Mouse (Mus musculus): ENCODE results near the gene 4930558C23Rik. TPM values are rescaled to one million over a fixed set of nuclear protein-coding genes. Genes with fewer than 3 reads are reported as not detected.
"Not testable (repeated sequence)": the region's sequence is repeated elsewhere in the genome, so short reads cannot be mapped to it uniquely, and the experiment has no call there.

4930558C23Rik gene
- polyA plus RNA-seq (2014; fragmentation: Nextera tagmentation; extraction: Ambion mirVana): 0.30 TPM in 1 of 2 replicates, not detected in the other

- 91% methylated on average over 3 of the region's 3 CpGs for WGBS
- no peak for ATAC-seq (ENCODE audit: low read depth)
- Histone ChIP-seq H3K9ac (ENCODE audit: low read depth, low read length) (no peak within 1 kb of the TSS), H3K4me1 (ENCODE audit: control insufficient read depth, insufficient read depth, low read length) (no peaks in the 10 kb centered on the region), H3K9me3 (ENCODE audit: control insufficient read depth, low read length) (no peaks in the 10 kb centered on the region), H3K27ac (replicated peaks; ENCODE audit: low read depth, low read length) (no peak within 1 kb of the TSS), H3K36me3 (ENCODE audit: control insufficient read depth, insufficient read depth, low read length) (no peaks in the 10 kb centered on the region), H3K27me3 (replicated peaks; ENCODE audit: control insufficient read depth, insufficient read depth, low read length) (no peaks in the 10 kb centered on the region), H3K4me2 (ENCODE audit: low read depth, low read length) (no peak within 1 kb of the TSS), H3K4me3 (ENCODE audit: low read depth, low read length) (no peak within 1 kb of the TSS)
- no peak for DNase-seq (ENCODE audit: low spot score)
Measured at GRCm38 (mm10) chr3:95402741-95403140, at the start of gene 4930558C23Rik. 4930558C23Rik (minus strand) TSS chr3:95402841.

DNA sequence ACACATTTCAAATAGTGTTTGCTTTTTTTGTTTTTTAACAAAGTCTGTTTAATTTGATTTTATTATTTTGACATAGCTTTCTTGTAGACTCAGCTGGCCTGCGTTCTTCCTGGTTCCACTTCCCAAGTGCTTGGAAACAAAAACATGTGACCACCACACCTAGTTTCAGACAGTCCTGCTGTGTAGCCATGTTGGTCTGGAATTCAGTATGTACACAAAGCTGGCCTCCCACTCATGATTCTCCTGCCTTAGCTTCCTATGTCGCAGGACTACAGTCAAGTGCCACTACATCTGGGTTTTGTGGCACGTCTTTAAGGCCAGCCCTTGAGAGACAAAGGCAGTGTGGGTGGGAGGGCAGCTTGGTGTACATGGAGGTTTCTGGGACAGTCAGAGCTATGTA, 48.3 kb upstream of the 4930558C23Rik start:
- H3K27ac ChIP-seq (replicated peaks; ENCODE audit: low read depth, low read length): no peak overlapping the region
- no peaks in the 10 kb centered on the region for H3K9me3 ChIP-seq (ENCODE audit: control insufficient read depth, low read length)
- peaks cover 62% of the 10 kb centered on the region for H3K36me3 ChIP-seq (ENCODE audit: control insufficient read depth, insufficient read depth, low read length)
- DNase-seq (ENCODE audit: low spot score) (no peak), ATAC-seq (ENCODE audit: low read depth) (no peak)
- 96% methylated on average over 3 of the region's 3 CpGs for WGBS
- no peak overlapping the region for H3K9ac ChIP-seq (ENCODE audit: low read depth, low read length)
- H3K27me3 ChIP-seq (replicated peaks; ENCODE audit: control insufficient read depth, insufficient read depth, low read length): no peaks in the 10 kb centered on the region
- H3K4me1 ChIP-seq (ENCODE audit: control insufficient read depth, insufficient read depth, low read length): no peaks in the 10 kb centered on the region
- H3K4me3 ChIP-seq (ENCODE audit: low read depth, low read length): no peak overlapping the region
- H3K4me2 ChIP-seq (ENCODE audit: low read depth, low read length): no peak overlapping the region

DNA sequence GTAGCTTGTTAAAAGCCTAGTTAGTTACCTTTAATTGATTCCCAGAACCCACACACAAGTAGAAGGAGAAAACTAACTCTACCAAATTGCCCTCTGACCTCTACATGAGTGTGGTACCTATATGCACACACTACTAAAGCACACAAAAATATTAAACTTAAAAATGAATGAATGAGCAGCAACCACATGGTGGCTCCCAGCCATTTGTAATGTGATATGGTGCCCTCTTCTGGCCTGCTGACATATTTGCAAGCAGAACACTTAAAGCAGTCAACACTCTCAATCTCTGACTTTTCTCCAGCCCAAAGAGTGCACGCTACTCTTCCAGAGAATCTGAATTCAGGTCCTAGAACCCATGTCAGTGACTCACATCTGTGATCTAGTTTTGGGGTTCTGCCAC, 47.8 kb upstream of the 4930558C23Rik start:
- no peak overlapping the region for H3K27ac ChIP-seq (replicated peaks; ENCODE audit: low read depth, low read length)
- H3K9ac ChIP-seq (ENCODE audit: low read depth, low read length): no peak overlapping the region
- H3K4me2 ChIP-seq (ENCODE audit: low read depth, low read length): no peak overlapping the region
- DNase-seq (ENCODE audit: low spot score): peak; percentile 68
- no peaks in the 10 kb centered on the region for H3K27me3 ChIP-seq (replicated peaks; ENCODE audit: control insufficient read depth, insufficient read depth, low read length)
- no peaks in the 10 kb centered on the region for H3K4me1 ChIP-seq (ENCODE audit: control insufficient read depth, insufficient read depth, low read length)
- peak; percentile 44; the same call in 1 of the 2 replicates for ATAC-seq (ENCODE audit: low read depth)
- H3K9me3 ChIP-seq (ENCODE audit: control insufficient read depth, low read length): no peaks in the 10 kb centered on the region
- H3K36me3 ChIP-seq (ENCODE audit: control insufficient read depth, insufficient read depth, low read length): peaks cover 61% of the 10 kb centered on the region
- no peak overlapping the region for H3K4me3 ChIP-seq (ENCODE audit: low read depth, low read length)
- WGBS: 58% methylated on average over 1 of the region's 1 CpGs

GRCm38 (mm10) chr3:95445311-95445710, 42.7 kb upstream of the 4930558C23Rik start:
- no peak overlapping the region for H3K9ac ChIP-seq (ENCODE audit: low read depth, low read length)
- no peak overlapping the region for H3K4me3 ChIP-seq (ENCODE audit: low read depth, low read length)
- WGBS: 79% methylated on average over 4 of the region's 4 CpGs
- H3K36me3 ChIP-seq (ENCODE audit: control insufficient read depth, insufficient read depth, low read length): peaks cover 17% of the 10 kb centered on the region
- no peak for ATAC-seq (ENCODE audit: low read depth)
- no peak overlapping the region for H3K4me2 ChIP-seq (ENCODE audit: low read depth, low read length)
- H3K27me3 ChIP-seq (replicated peaks; ENCODE audit: control insufficient read depth, insufficient read depth, low read length): no peaks in the 10 kb centered on the region
- no peak overlapping the region for H3K27ac ChIP-seq (replicated peaks; ENCODE audit: low read depth, low read length)
- H3K9me3 ChIP-seq (ENCODE audit: control insufficient read depth, low read length): no peaks in the 10 kb centered on the region
- H3K4me1 ChIP-seq (ENCODE audit: control insufficient read depth, insufficient read depth, low read length): no peaks in the 10 kb centered on the region
- no peak for DNase-seq (ENCODE audit: low spot score)

GRCm38 (mm10) chr3:95442406-95443117, 39.9 kb upstream of the 4930558C23Rik start:
- H3K4me3 ChIP-seq (ENCODE audit: low read depth, low read length): no peak overlapping the region
- ATAC-seq (ENCODE audit: low read depth): no peak

GRCm38 (mm10) chr3:95439670-95440069, 37.0 kb upstream of the 4930558C23Rik start:
- Histone ChIP-seq H3K4me3 (ENCODE audit: low read depth, low read length) (no peak overlapping the region), H3K27me3 (replicated peaks; ENCODE audit: control insufficient read depth, insufficient read depth, low read length) (no peaks in the 10 kb centered on the region), H3K4me2 (ENCODE audit: low read depth, low read length) (no peak overlapping the region), H3K27ac (replicated peaks; ENCODE audit: low read depth, low read length) (no peak overlapping the region), H3K9me3 (ENCODE audit: control insufficient read depth, low read length) (no peaks in the 10 kb centered on the region), H3K9ac (ENCODE audit: low read depth, low read length) (no peak overlapping the region), H3K4me1 (ENCODE audit: control insufficient read depth, insufficient read depth, low read length) (peaks cover 14% of the 10 kb centered on the region; the same call in 1 of the 2 replicates), H3K36me3 (ENCODE audit: control insufficient read depth, insufficient read depth, low read length) (peaks cover 25% of the 10 kb centered on the region)
- ATAC-seq (ENCODE audit: low read depth) (no peak), DNase-seq (ENCODE audit: low spot score) (no peak)

More at GRCm38 (mm10) chr3:95442406-95443117, 39.9 kb upstream of the 4930558C23Rik start:
- H3K27ac ChIP-seq (replicated peaks; ENCODE audit: low read depth, low read length): no peak overlapping the region
- H3K27me3 ChIP-seq (replicated peaks; ENCODE audit: control insufficient read depth, insufficient read depth, low read length): no peaks in the 10 kb centered on the region
- peaks cover 13% of the 10 kb centered on the region for H3K36me3 ChIP-seq (ENCODE audit: control insufficient read depth, insufficient read depth, low read length)
- DNase-seq (ENCODE audit: low spot score): no peak
- no peaks in the 10 kb centered on the region for H3K4me1 ChIP-seq (ENCODE audit: control insufficient read depth, insufficient read depth, low read length)
- H3K9ac ChIP-seq (ENCODE audit: low read depth, low read length): no peak overlapping the region
- WGBS: 94% methylated on average over 5 of the region's 5 CpGs
- H3K9me3 ChIP-seq (ENCODE audit: control insufficient read depth, low read length): no peaks in the 10 kb centered on the region
- H3K4me2 ChIP-seq (ENCODE audit: low read depth, low read length): no peak overlapping the region

- Histone ChIP-seq H3K4me1 (ENCODE audit: control insufficient read depth, insufficient read depth, low read length) (peaks cover 14% of the 10 kb centered on the region; the same call in 1 of the 2 replicates), H3K36me3 (ENCODE audit: control insufficient read depth, insufficient read depth, low read length) (peaks cover 25% of the 10 kb centered on the region)
- not testable (repeated sequence) for H3K27me3 ChIP-seq (replicated peaks; ENCODE audit: control insufficient read depth, insufficient read depth, low read length); H3K9me3 ChIP-seq (ENCODE audit: control insufficient read depth, low read length); H3K4me3 ChIP-seq (ENCODE audit: low read depth, low read length); H3K27ac ChIP-seq (replicated peaks; ENCODE audit: low read depth, low read length); DNase-seq (ENCODE audit: low spot score); ATAC-seq (ENCODE audit: low read depth); H3K4me2 ChIP-seq (ENCODE audit: low read depth, low read length); H3K9ac ChIP-seq (ENCODE audit: low read depth, low read length)
- 98% methylated on average over 4 of the region's 4 CpGs for WGBS
Measured at GRCm38 (mm10) chr3:95438636-95439035, 36.0 kb upstream of the 4930558C23Rik start.

- ATAC-seq (ENCODE audit: low read depth) (no peak), DNase-seq (ENCODE audit: low spot score) (no peak)
- H3K27ac ChIP-seq (replicated peaks; ENCODE audit: low read depth, low read length): no peak overlapping the region
- WGBS: 53% methylated on average over 1 of the region's 1 CpGs
- peak overlapping the region; percentile 87; the same call in 1 of the 2 replicates for H3K9ac ChIP-seq (ENCODE audit: low read depth, low read length)
- H3K36me3 ChIP-seq (ENCODE audit: control insufficient read depth, insufficient read depth, low read length): peaks cover 25% of the 10 kb centered on the region
- no peaks in the 10 kb centered on the region for H3K27me3 ChIP-seq (replicated peaks; ENCODE audit: control insufficient read depth, insufficient read depth, low read length)
- H3K4me3 ChIP-seq (ENCODE audit: low read depth, low read length): peak overlapping the region; percentile 87
- peak overlapping the region; percentile 68 for H3K4me2 ChIP-seq (ENCODE audit: low read depth, low read length)
- H3K9me3 ChIP-seq (ENCODE audit: control insufficient read depth, low read length): no peaks in the 10 kb centered on the region
- peaks cover 14% of the 10 kb centered on the region; the same call in 1 of the 2 replicates for H3K4me1 ChIP-seq (ENCODE audit: control insufficient read depth, insufficient read depth, low read length)
Measured at GRCm38 (mm10) chr3:95435561-95435960, 32.9 kb upstream of the 4930558C23Rik start.

GRCm38 (mm10) chr3:95434983-95435370, 32.3 kb upstream of the 4930558C23Rik start:
- peaks cover 25% of the 10 kb centered on the region for H3K36me3 ChIP-seq (ENCODE audit: control insufficient read depth, insufficient read depth, low read length)
- no peaks in the 10 kb centered on the region for H3K9me3 ChIP-seq (ENCODE audit: control insufficient read depth, low read length)
- ATAC-seq (ENCODE audit: low read depth) (no peak), DNase-seq (ENCODE audit: low spot score) (no peak)
- peak overlapping the region; percentile 87 for H3K4me3 ChIP-seq (ENCODE audit: low read depth, low read length)
- peak overlapping the region; percentile 87 for H3K9ac ChIP-seq (ENCODE audit: low read depth, low read length)
- peak overlapping the region; percentile 84 for H3K27ac ChIP-seq (replicated peaks; ENCODE audit: low read depth, low read length)
- H3K4me1 ChIP-seq (ENCODE audit: control insufficient read depth, insufficient read depth, low read length): peaks cover 14% of the 10 kb centered on the region; the same call in 1 of the 2 replicates
- H3K4me2 ChIP-seq (ENCODE audit: low read depth, low read length): peak overlapping the region; percentile 68
- no peaks in the 10 kb centered on the region for H3K27me3 ChIP-seq (replicated peaks; ENCODE audit: control insufficient read depth, insufficient read depth, low read length)
- whole genome bisulfite sequencing: 2% methylated on average over 7 of the region's 7 CpGs

Data from embryonic facial prominence, embryonic 14.5 days (tissue).